Mouse (Mus musculus): ENCODE measurements around the gene Rnase11.

The Rnase11 gene

DNA sequence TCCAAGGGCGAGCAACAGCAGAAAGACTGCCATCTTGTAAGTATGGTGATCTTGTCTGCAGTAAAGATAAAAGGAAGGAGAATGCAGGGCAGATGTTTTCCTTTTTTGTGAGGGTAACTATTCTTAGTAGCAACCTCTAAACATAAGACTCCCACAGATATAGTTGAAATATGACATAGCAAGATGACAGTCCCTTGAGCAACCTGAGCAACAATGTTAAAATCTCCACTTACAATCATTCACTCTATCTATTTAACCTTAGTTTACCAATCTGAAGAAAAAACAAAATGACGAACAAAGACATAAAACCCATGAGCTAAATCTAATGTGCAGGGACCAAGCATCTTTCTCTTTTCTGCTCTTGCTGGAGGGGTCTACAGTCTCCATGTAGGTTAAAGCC, at the start of gene Rnase11:
Gene Rnase11, minus strand, starts transcription at position 101 of the 400 bp plus-strand sequence.
- CTCF ChIA-PET, result no interaction called here

- CTCF ChIA-PET, result no interaction called here
Measured at GRCm38 (mm10) chr14:51098921-51099320, 49.0 kb upstream of the Rnase11 start.

GRCm38 (mm10) chr14:51098300-51098699, 48.3 kb upstream of the Rnase11 start:
- CTCF ChIA-PET, result interaction anchor here (0.6 kb wide), 1 partner anchor 30 kb away, joined by 3 read pairs; no protein-coding TSS in a partner anchor

DNA sequence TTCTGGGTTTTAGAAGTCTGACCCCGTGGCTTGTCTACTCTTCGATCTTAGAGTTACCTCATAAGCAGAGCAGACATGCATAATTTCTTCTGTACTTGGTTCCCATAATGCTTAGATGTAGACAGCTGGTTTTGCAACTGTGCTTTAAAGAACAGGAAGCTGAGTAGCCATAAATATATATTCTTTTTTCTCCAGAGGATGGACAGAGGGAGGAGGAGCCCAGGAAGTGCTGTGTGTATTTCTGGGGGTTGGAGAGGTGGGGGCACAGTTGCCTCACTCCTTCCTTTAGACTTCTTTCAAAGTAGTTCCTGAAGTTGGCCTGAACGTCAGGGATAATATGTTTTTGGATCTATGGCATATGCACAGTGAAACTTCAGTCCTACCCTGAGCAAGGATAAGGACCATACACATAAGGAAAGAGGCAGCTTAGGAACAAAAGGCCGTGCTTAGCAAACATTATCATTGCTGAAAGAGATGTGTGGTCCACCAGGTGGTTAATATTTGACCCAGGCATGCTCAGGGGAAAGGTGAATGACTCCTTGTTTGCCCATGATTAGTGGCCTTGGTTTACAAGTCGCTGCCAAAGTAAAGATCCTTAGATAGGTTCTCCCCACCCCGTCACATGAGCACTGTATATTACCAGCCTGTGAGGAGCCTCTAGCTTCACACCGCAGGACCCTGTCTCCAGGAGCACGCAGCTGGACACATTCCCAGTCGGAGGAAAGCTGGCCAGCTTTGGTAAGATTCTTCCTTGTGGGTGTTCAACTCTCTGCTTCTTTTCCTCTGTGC, 46.0 kb upstream of the Rnase11 start:
- CTCF ChIA-PET, result interaction anchor here (0.7 kb wide), 2 partner anchors 45 to 146 kb away, joined by 10 to 21 read pairs; no protein-coding TSS in a partner anchor

DNA sequence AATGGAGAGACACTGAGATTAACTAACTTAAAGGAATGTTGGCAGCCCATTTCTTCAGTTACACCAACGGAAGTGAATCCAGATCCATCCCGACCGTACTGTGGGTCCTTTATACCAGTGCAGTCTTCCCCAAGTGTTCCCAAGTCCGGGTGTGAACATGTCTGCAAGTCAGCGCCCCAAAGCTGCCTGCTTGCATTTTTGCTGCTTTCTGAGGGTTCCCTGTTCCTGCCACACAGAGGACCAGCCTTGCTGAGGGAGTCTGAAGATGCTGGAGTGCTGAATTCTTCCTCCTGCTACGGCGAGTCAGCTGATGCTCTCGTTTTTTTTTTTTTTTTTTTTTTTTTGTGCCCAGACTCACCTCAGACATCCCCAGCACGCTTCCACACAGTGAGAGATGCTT, 45.0 kb upstream of the Rnase11 start:
- CTCF ChIA-PET, result interaction anchor here (0.7 kb wide), 2 partner anchors 44 to 147 kb away, joined by 10 to 21 read pairs; no protein-coding TSS in a partner anchor

DNA sequence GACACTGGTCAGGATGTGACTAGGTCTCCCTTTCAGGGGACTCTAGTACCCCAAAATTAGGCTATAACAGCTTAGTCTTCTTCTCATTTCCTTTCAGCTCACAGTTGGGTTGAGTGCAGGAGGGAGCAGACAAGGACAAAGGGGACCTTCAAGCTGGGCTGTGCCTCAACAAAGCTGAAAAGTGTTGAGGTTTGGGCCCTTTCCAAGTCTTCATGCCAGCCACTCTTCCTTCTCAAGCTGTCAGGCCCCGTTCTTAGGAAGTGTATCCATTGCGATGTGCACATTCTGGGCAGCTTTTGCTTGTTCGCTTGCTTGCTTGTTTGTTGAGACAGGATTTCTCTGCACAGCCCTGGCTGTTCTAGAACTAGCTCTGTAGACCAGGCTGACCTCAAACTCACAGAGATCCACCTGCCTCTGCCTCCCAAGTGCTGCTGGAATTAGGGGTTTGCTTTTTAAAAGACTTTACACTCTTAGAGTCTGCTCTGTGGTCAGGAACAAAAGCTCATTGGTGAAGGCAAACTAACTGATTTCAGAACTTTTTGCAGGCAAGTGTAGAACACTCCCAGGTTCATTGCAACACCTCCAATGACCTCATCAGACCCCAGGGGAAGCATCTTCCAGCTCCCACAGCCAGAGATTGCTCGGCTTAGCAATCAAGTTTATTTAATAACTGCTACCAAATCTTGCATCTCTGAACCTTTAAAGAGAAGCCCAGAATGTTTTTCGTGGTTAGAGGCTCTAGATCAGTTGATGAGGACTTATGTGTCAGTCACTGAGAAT, 44.3 kb upstream of the Rnase11 start:
- CTCF ChIA-PET, result interaction anchor here (0.7 kb wide), 1 partner anchor 29 kb away, joined by 7 read pairs; no protein-coding TSS in a partner anchor

DNA sequence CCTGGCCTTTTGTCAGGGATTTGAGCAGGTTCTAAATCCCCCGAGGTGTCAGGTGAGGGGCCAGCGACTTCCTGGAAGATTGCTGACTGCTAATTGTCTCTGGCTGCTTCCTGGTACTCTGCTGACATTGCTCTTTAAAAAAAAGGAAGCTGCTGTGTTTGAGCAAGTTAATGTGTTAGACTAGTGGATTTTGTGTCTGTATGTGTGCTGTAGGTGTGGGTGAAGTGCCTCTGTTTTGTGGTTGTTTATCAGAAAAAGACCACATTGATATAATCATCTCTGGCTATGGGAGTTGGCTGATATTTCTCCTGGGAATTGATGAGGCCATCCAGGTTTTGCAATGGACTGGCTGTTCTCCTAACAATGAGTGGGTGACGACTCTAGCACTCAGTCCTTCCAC, 43.5 kb upstream of the Rnase11 start:
- CTCF ChIA-PET, result interaction anchor here (0.7 kb wide), 1 partner anchor 28 kb away, joined by 7 read pairs; no protein-coding TSS in a partner anchor

DNA sequence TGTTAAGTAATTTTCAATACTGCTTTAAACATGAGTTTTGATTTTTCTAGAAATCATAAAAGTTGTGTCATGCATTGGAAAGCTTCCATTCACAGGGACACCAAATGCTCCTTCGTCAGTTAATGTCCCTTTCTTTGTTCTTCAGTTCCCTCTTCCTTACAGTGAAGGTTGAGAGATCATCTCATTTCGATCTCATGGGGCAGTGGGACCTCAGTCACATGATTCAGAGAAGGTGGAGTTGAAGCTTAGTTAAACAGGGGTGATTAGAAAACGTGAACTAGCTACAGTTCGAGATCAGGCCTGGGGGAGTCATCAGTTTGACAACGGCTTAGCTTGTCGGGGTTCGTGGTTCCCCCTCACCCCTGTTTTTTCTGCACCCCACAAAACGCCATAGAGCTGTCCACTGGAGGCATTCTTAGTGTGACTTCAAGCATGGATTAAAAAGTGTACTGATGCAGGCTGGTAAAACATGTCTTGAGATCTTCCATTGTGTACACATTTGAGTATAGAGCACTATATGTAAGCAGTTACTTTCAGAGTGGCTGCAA, 42.2 kb upstream of the Rnase11 start:
- CTCF ChIA-PET, result no interaction called here

DNA sequence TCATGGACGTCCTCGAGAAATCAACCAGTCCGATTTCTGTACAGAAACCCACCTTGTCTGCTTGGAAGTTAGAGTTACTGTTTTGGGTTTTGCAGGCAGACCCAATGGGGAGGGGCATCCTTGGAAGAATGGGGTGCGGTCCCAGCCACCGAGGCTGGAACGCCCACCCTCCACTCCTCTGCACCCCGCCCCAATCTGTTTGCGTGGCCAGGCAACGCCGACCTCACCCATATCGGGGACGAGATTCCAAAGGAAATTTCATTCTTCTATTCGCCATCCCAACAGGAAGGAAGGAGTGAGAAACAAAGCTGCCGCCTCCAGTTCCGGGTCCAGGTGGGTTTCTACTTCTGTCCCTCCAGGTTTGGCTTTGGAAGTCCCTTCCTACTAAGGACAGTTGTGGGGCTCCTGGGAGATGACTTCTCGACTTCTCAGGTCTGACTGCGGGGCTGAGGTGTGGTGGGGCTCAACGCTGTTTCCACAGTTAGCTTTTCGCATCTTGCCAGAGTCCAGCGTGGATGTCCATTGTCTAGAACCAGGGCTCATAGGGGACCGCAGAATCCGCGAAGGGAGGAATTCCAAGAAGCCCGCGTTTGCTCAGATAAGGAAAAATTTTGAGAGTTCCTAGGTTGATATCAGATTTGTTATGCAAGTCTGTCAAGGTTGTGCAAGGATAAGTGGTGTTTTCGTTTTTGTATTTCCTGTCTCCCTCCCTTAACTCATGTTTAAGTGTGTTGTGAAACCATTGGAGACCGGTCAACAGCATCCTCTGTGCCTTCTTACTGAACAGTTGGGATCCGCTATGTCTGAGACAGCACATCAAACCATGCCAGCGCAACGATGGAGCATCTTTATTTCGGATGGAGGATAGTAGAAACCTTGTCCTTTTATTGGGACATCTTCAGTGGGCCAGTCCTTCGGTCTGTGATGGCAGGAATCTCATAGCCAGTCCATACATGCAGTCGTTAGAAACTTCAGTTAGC, 41.2 kb upstream of the Rnase11 start, which contains the start of the genes Rnase4 and Ang:
Gene Rnase4, plus strand, starts transcription at position 157 of the 980 bp plus-strand sequence.
Gene Ang, plus strand, starts transcription at position 230 of the 980 bp plus-strand sequence.
- CTCF ChIA-PET, result interaction anchor here (1.4 kb wide), 1 partner anchor 27 kb away, joined by 3 read pairs; no protein-coding TSS in a partner anchor

GRCm38 (mm10) chr14:51090077-51090781, 40.3 kb upstream of the Rnase11 start:
- CTCF ChIA-PET, result interaction anchor here (1.4 kb wide), 1 partner anchor 26 kb away, joined by 3 read pairs; no protein-coding TSS in a partner anchor

DNA sequence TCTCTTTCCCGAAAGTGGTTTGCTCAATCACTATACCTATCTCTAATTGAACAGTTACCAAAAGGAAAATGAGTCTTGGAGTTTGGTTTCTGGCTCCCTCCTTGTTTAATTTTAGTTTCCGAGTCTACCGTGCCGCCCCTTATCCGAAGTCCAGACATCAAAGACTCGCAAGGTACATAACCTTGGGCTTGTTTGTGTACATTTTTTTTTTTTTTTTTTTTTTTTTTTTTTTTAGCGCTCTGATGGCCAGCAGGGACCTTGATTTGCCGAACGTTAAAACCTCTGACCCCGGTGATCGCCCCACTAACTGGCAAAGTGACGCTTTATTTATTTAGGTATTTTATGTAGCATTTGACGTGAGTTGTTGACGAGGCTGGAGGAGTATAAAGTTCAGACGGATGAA, 39.7 kb upstream of the Rnase11 start:
- CTCF ChIA-PET, result interaction anchor here (0.8 to 1.3 kb wide), 2 partner anchors 25 to 285 kb away, joined by 3 to 11 read pairs; no protein-coding TSS in a partner anchor

GRCm38 (mm10) chr14:51088970-51089673, 39.2 kb upstream of the Rnase11 start:
- CTCF ChIA-PET, result interaction anchor here (0.8 to 1.3 kb wide), 3 partner anchors 24 to 285 kb away, joined by 3 to 11 read pairs (median 4); no protein-coding TSS in a partner anchor

GRCm38 (mm10) chr14:51088166-51088969, 38.4 kb upstream of the Rnase11 start:
- CTCF ChIA-PET, result interaction anchor here (0.8 to 1.3 kb wide), 2 partner anchors 24 to 33 kb away, joined by 4 to 11 read pairs; no protein-coding TSS in a partner anchor

DNA sequence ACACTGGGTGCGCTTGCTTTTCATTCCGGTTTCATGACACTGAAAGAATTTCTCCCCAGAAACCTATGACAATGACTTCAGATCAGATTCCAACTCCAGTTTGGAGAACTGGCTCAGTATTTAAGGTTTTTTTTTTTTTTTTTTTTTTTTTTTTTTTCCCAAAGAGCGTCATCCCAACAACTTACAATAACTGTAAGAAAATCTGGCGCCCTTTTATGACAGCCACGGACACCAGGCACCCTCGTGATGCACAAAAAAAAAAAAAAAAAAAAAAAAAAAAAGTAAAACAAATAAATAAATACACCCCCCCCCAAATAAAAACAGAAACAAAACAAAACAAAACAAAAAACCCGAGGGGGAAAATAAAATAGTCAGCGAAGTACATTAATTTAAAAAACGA, 37.8 kb upstream of the Rnase11 start:
- CTCF ChIA-PET, result interaction anchor here (1.0 kb wide), 1 partner anchor 21 kb away, joined by 4 read pairs; no protein-coding TSS in a partner anchor

- CTCF ChIA-PET, result no interaction called here
Measured at GRCm38 (mm10) chr14:51085911-51086310, 35.9 kb upstream of the Rnase11 start.

- CTCF ChIA-PET, result no interaction called here
Measured at GRCm38 (mm10) chr14:51085086-51085485, 35.1 kb upstream of the Rnase11 start.

- CTCF ChIA-PET, result interaction anchor here (1.4 kb wide), 1 partner anchor 17 kb away, joined by 4 read pairs; no protein-coding TSS in a partner anchor
Measured at GRCm38 (mm10) chr14:51083805-51084204, 33.8 kb upstream of the Rnase11 start.
